Mouse (Mus musculus) cerebellum, postnatal 10 days (tissue): ENCODE data around the gene 2900011O08Rik.

Source experiments
- DNase-seq, 2 experiments: peaks; one replicate each; pipeline ENCODE4 v3.0.0; 2021; ENCODE audit warnings: mixed read lengths in 2 of 2

2900011O08Rik gene

GRCm38 (mm10) chr16:14143298-14143697 is 156.9 kb downstream of the 2900011O08Rik start:
- no peak for DNase-seq

GRCm38 (mm10) chr16:14147712-14148111 is 161.3 kb downstream of the 2900011O08Rik start:
- no peak for DNase-seq
